Mouse (Mus musculus) C2C12 (cell line): ENCODE data around the gene Papss1. TPM values are rescaled to one million over a fixed set of nuclear protein-coding genes. Genes with fewer than 3 reads are reported as not detected.

ENCODE experiments used
- H3K27me3 ChIP-seq: one replicate; pipeline ENCODE4 v1.6.1; 2011; ENCODE audit not compliant: control insufficient read depth, insufficient read depth, insufficient read length
- H3K36me3 ChIP-seq: one replicate; pipeline ENCODE4 v1.6.1; 2011; ENCODE audit not compliant: control insufficient read depth, insufficient read depth
- H3K4me3 ChIP-seq: one replicate; pipeline ENCODE4 v1.5.1; 2011; ENCODE audit warnings: mild to moderate bottlenecking, control low read depth; ENCODE audit not compliant: poor library complexity, insufficient read depth, severe bottlenecking
- H3K79me2 ChIP-seq: one replicate; pipeline ENCODE4 v1.6.1; 2011; ENCODE audit not compliant: control insufficient read depth, insufficient read depth
- H3K79me3 ChIP-seq: one replicate; pipeline ENCODE4 v1.6.1; 2011; ENCODE audit warnings: low read depth, control low read depth
- H3ac ChIP-seq: one replicate; pipeline ENCODE3; 2011; ENCODE audit warnings: low read depth; ENCODE audit not compliant: control insufficient read depth, insufficient read length
- CEBPB ChIP-seq: IDR thresholded peaks from one replicate; pipeline ENCODE4 v1.6.1; 2011; ENCODE audit warnings: low read depth, mild to moderate bottlenecking, control low read depth, moderate library complexity
- CTCF ChIP-seq: IDR thresholded peaks from one replicate; pipeline ENCODE4 v1.5.1; 2011; ENCODE audit not compliant: control insufficient read depth, insufficient read depth, insufficient read length
- FOSL1 ChIP-seq: IDR thresholded peaks from one replicate; pipeline ENCODE4 v1.8.0; 2011; ENCODE audit warnings: mild to moderate bottlenecking, low read length; ENCODE audit not compliant: poor library complexity, insufficient read depth, severe bottlenecking
- MAX ChIP-seq: IDR thresholded peaks from one replicate; pipeline ENCODE4 v1.6.1; 2011; ENCODE audit warnings: mild to moderate bottlenecking, control low read depth
- MYOD1 ChIP-seq: IDR thresholded peaks from one replicate; pipeline ENCODE4 v1.6.1; 2011; ENCODE audit warnings: low read depth; ENCODE audit not compliant: control insufficient read depth, insufficient read length
- MYOG ChIP-seq: IDR thresholded peaks from one replicate; pipeline ENCODE4 v1.6.1; 2011; ENCODE audit not compliant: control insufficient read depth, insufficient read length; ENCODE audit errors: extremely low read depth
- USF1 ChIP-seq: IDR thresholded peaks from one replicate; pipeline ENCODE4 v1.6.1; 2011; ENCODE audit warnings: low read depth, mild to moderate bottlenecking, control low read depth, moderate library complexity
- long read RNA-seq, 2 experiments: library from polyadenylated mRNA; unstranded; transcript quantifications; one replicate each; pipeline ENCODE4 v2.0.0; 2019 to 2020
- polyA plus RNA-seq: library from polyadenylated mRNA; unstranded; fragments of >200 nt; fragmentation: generic; extraction: Trizol; gene quantifications from one replicate; pipeline ENCODE4 v1.2.1, GENCODE M21; 2012; ENCODE audit warnings: missing spikeins

The Papss1 gene
- polyA plus RNA-seq: 63.4 TPM
- long read RNA-seq, experiment 1, transcript Papss1-201 (12 exons, 2,600 nt): major isoform, 58 of 69 reads
- long read RNA-seq, experiment 1, partial matches to known transcripts: 6 of 69 reads
- long read RNA-seq, experiment 1, other reads (novel, unspliced or antisense): 5 of 69 reads
- long read RNA-seq, experiment 2, transcript Papss1-201 (12 exons, 2,600 nt): major isoform, 591 of 657 reads
- long read RNA-seq, experiment 2, partial matches to known transcripts: 13 of 657 reads
- long read RNA-seq, experiment 2, other reads (novel, unspliced or antisense): 53 of 657 reads

DNA sequence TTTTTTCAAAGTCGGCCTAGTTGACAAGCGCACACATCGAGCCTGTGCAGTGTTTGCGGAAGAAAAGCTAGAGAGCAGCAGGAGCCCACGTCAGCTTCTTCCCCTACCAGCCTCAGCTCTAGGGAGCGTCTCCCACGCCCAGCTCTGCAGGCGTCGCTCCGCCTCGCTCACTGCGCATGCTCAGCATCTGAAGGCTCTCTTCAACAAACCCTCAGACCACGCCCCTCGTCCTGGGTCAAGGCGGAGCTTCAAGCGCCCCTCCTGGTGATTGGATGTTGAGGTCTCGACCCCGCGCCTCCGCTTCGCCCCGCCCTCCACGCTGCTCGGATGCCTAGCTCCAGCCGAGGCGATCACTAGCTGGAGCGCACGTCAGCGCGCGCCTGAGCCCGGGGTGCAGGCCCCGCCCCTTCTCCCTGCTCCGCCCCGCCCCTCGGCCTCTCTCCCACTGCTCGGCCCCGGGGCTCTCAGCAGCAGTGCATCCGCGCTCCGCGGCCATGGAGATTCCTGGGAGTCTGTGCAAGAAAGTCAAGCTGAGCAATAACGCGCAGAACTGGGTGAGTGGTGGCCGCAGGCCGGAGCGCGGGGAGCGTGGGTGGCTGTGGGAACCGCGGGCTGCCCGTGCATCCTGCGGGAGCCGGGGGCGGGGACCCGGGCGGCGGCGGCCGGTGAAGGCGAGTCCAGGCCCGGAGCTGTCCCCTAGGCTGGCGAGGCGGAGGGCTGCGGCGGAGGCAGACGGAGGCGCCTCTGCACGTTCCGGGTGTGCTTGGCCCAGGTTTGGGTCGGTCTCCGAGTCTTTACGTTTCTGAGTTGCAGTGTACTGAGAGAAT lies at the start of gene Papss1:
Papss1 (plus strand) TSS at position 339 of the 827 bp plus-strand sequence.
- H3K27me3 ChIP-seq: no peaks in the 10 kb centered on the region
- TF ChIP-seq MAX: peak; percentile 14
- TF ChIP-seq MYOD1: no peak
- H3K4me3 ChIP-seq: peak within 1 kb of the TSS; percentile 68
- peaks cover 22% of the 10 kb centered on the region for H3K79me3 ChIP-seq
- H3K79me2 ChIP-seq: peaks cover 37% of the 10 kb centered on the region
- peak within 1 kb of the TSS; percentile 86 for H3ac ChIP-seq
- H3K36me3 ChIP-seq: no peaks in the 10 kb centered on the region

GRCm38 (mm10) chr3:131516332-131516999 lies 48.1 kb upstream of the Papss1 start:
- Histone ChIP-seq H3K27me3 (no peaks in the 10 kb centered on the region), H3K79me2 (no peaks in the 10 kb centered on the region), H3ac (no peak overlapping the region), H3K79me3 (no peaks in the 10 kb centered on the region), H3K4me3 (no peak overlapping the region), H3K36me3 (no peaks in the 10 kb centered on the region)
- TF ChIP-seq USF1: no peak
- TF ChIP-seq FOSL1: no peak
- TF ChIP-seq MAX: no peak
- no peak for TF ChIP-seq MYOG
- TF ChIP-seq CEBPB: no peak
- TF ChIP-seq MYOD1: no peak
- TF ChIP-seq CTCF: no peak

DNA sequence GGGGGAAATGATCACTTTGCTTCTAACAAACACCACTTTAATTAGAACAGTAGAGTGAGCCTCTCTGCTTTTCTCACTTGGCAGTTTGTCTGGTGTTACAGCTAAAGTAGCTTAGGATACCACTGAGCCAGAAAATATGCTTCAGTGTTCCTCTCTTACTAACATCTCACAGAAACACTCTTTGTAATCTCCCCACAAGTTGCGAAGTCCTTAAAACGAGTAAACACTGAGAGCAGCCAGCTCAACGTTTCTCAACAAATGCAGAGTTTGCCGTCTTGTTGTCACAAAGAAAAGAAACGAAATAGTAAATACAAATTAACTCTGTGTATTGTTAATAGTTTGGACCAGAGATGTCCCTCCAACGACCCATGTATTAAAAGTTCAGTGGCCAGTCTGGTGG lies 46.8 kb upstream of the Papss1 start:
- Histone ChIP-seq H3ac (no peak overlapping the region), H3K79me2 (no peaks in the 10 kb centered on the region), H3K27me3 (no peaks in the 10 kb centered on the region), H3K79me3 (no peaks in the 10 kb centered on the region), H3K4me3 (no peak overlapping the region), H3K36me3 (no peaks in the 10 kb centered on the region)
- TF ChIP-seq MAX (no peak), CEBPB (no peak), FOSL1 (no peak), USF1 (no peak), MYOD1 (no peak), MYOG (no peak), CTCF (no peak)

DNA sequence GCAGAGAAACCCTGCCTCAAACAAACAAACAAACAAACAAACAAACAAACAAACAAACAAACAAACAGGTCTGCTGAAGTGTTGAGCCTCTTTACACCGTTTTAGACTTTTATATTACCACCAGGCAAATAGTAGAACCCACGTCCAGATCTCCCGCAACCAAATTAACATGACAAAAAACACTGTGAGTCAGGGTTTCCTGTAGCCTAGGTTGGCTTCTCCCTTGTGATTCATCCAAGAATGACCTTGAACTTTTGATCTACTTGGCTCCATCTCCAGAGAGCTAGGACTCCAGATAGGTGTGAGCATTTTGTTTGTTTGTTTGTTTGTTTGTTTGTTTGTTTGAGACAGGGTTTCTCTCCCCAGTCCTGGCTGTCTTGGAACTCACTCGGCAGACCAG lies 43.4 kb upstream of the Papss1 start:
- Histone ChIP-seq H3ac (no peak overlapping the region), H3K36me3 (no peaks in the 10 kb centered on the region), H3K4me3 (no peak overlapping the region), H3K79me2 (no peaks in the 10 kb centered on the region), H3K79me3 (no peaks in the 10 kb centered on the region), H3K27me3 (no peaks in the 10 kb centered on the region)
- TF ChIP-seq CEBPB (no peak), MYOG (no peak), MYOD1 (no peak), MAX (no peak), CTCF (no peak), USF1 (no peak), FOSL1 (no peak)

DNA sequence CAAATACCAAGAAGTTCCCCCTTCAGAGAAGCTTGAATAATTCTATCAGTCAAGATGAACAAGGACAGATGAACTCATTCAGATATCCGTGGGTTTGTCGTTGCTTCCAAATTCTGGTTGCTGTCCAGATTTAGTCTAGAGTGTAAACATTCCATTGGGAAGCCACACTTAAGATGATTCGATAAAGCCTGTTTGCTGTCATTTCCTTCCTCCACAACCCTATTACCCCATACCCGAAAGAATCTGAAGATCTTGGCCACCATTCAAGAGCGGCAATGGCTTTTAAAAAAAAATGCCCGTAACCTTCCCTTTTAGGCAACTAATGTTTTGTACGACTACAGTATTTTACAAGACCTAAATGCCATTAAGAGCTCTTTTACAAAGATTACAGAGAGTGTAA lies 42.3 kb upstream of the Papss1 start:
- no peaks in the 10 kb centered on the region for H3K79me2 ChIP-seq
- no peaks in the 10 kb centered on the region for H3K27me3 ChIP-seq
- H3K79me3 ChIP-seq: no peaks in the 10 kb centered on the region
- TF ChIP-seq CEBPB: peak; percentile 62
- no peak for TF ChIP-seq USF1
- no peak overlapping the region for H3K4me3 ChIP-seq
- H3ac ChIP-seq: no peak overlapping the region
- no peaks in the 10 kb centered on the region for H3K36me3 ChIP-seq

DNA sequence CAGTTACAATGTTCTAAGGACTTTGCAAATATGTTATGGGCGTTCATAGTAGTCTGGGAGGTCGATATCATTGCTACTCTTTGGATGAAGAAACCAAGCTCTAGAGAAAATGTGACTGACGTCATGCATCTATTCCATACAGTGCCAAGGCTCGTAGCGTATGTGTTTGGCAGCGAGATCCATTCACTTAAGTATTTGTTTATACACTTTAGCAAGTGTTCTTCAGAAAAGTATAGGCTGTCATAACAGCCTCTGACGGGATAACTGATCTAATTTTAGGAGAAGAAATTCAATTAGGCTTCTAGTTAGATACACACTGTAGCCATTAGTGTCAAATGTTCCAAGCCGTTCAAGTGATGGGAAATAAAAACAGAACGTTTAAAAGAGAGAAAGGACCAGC lies 40.8 kb upstream of the Papss1 start:
- no peak for TF ChIP-seq USF1
- TF ChIP-seq CEBPB: no peak
- TF ChIP-seq FOSL1: no peak
- TF ChIP-seq MYOD1: no peak
- no peak for TF ChIP-seq MAX
- TF ChIP-seq MYOG: no peak
- no peak for TF ChIP-seq CTCF
- H3K79me3 ChIP-seq: no peaks in the 10 kb centered on the region
- no peaks in the 10 kb centered on the region for H3K79me2 ChIP-seq
- H3K36me3 ChIP-seq: no peaks in the 10 kb centered on the region
- no peak overlapping the region for H3K4me3 ChIP-seq
- H3ac ChIP-seq: no peak overlapping the region
- H3K27me3 ChIP-seq: no peaks in the 10 kb centered on the region
